Mouse (Mus musculus) lung, adult 2 months (tissue): Measurements from ENCODE around the gene Rfx7. TPM values are rescaled to one million over a fixed set of nuclear protein-coding genes. Genes with fewer than 3 reads are reported as not detected.

Experiments
- DNase-seq: peaks from one replicate; pipeline ENCODE4 v3.0.0; 2022
- H3K4me1 ChIP-seq: fragments of 200-500 bp; 2 replicates; pipeline ENCODE4 v1.6.1; 2011; ENCODE audit warnings: low read length; ENCODE audit not compliant: control insufficient read depth, insufficient read depth
- H3K4me3 ChIP-seq: fragments of 200-500 bp; replicated peaks from 2 replicates; pipeline ENCODE3; 2011; ENCODE audit warnings: low read depth, mild to moderate bottlenecking, control low read depth, low read length; ENCODE audit errors: extremely low read depth
- CTCF ChIP-seq: fragments of 200-500 bp; IDR thresholded peaks from 2 replicates; pipeline ENCODE4 v1.5.1; 2011; ENCODE audit warnings: mild to moderate bottlenecking, low read length, control low read depth; ENCODE audit not compliant: insufficient read depth
- POLR2A ChIP-seq: fragments of 200-500 bp; IDR thresholded peaks from 2 replicates; pipeline ENCODE4 v1.6.1; 2011; ENCODE audit warnings: low read depth, mild to moderate bottlenecking, control low read depth, low read length, borderline replicate concordance; ENCODE audit errors: extremely low read depth
- WGBS: fragments of 180-500 bp; shearing (Covaris S2); methylation state at CpG from one replicate; pipeline ENCODE4 v1.1.7; 2018; 5-methylcytosine and 5-hydroxymethylcytosine counted together
- polyA plus RNA-seq: library from polyadenylated mRNA; depleted of rRNA; stranded (reverse); fragments of >200 nt; gene quantifications from 2 replicates; pipeline ENCODE4 v1.2.3, GENCODE M21; 2012

Rfx7 gene
- polyA plus RNA-seq, 1 experiment: 6.1 TPM

DNA sequence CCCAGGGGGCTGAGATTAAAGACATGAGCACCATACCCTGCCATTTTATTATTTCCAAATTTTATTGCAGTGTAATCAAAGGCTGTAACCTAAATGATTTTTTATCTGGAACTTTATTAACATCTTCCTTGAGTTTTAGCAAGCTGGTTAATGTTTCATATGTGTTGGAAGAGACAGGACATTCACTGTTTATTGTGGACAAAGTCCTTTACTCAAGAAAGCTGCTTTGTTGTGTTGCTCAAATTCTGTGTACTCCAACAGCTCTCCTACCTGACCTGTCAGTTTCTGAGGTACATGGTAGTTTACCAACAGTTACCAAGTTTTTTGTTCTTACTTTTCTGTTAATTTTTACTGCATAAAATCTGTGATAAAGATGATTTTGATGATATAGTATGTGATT lies 16.7 kb upstream of the Rfx7 start:
- no peak for DNase-seq
- Histone ChIP-seq H3K4me3 (no peak overlapping the region), H3K4me1 (no peaks in the 10 kb centered on the region)
- TF ChIP-seq POLR2A: no peak
- TF ChIP-seq CTCF: no peak

DNA sequence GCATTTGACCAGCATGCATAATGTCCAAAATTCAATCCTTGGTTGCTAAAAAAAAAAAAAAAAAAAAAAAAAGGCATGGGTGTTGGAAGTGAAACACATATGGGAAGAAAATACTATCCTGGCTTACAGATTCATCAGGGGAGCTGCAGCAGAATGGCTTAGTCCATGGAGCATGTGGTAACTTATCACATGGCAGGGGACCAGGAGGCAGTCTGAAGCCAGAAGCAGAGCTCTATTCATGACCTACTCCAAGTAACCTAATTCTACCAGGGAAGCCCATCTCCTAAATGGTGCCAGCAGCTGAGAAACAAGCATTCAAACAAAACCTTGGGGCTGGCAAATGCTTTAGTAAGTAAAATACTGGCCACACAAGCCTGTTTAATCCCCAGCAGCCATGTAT lies 12.8 kb upstream of the Rfx7 start:
- DNase-seq: no peak

DNA sequence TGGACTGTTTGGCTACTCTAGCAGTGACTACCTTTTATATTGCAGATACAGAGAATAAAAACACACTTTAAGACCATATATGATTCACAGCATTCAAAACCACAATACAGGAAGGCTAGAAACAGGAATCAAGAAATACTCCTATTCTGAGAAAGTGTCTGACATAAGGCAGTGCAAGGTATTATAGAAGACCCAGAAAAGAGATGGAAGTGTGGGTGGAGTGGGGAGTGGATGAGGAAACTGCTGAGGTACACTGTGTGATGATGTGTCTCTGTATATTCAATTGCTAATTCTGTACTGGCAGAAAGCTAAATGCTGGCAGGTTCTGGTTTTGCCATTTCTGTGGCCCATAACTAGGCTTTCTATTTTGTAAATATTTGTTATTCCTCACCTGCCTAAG lies 11.2 kb upstream of the Rfx7 start:
- Histone ChIP-seq H3K4me3 (no peak overlapping the region), H3K4me1 (no peaks in the 10 kb centered on the region)
- DNase-seq: no peak
- TF ChIP-seq POLR2A: no peak
- no peak for TF ChIP-seq CTCF

More for the DNA sequence above, 12.8 kb upstream of the Rfx7 start:
- H3K4me3 ChIP-seq: no peak overlapping the region
- no peaks in the 10 kb centered on the region for H3K4me1 ChIP-seq
- TF ChIP-seq CTCF: no peak
- no peak for TF ChIP-seq POLR2A

DNA sequence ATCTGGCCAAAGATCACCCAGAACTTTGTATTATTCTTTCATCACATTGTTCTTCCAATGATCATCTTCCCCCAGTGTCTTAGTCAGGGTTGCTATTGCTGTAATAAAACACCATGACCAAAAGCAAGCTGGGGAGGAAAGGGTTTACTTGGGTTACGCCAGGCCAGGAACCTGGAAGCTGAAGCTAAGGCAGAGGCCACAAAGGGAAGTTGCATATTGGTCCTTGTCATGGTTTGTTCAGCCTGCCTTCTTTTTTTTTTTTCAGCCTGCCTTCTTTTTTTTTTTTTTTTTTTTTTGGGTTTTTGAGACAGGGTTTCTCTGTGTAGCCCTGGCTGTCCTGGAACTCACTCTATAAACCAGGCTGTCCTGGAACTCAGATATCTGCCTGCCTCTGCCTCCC lies 5.9 kb upstream of the Rfx7 start:
- 83% methylated on average over 1 of the region's 1 CpGs for WGBS
- no peak for TF ChIP-seq POLR2A
- TF ChIP-seq CTCF: no peak
- Histone ChIP-seq H3K4me3 (no peak overlapping the region), H3K4me1 (0 out of 2 replicates have a peak, but pooled peaks cover 4% of the 10 kb centered on the region)
- DNase-seq: no peak

DNA sequence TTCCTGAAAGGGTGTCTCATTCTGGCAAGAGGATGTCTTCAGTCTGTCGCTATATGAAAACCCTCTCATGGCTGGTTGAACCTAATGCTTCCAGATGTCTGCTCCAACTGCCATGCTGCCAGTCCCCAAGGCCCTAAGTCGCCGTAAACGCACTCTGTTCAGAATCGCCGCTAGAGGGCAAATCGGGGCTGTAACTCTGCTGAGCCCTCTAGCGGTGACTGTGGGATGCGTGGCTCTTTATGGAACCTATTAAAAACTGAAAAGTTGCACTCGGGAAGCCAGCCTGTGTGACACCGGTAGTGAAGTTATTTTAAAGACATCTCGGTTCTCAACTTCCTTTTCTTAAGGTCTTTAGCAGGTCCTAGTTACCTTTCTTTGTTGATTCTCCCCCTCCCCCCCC lies 1.8 kb upstream of the Rfx7 start:
- under 1% methylated on average over 12 of the region's 12 CpGs for WGBS
- peak overlapping the region; percentile 37 for H3K4me3 ChIP-seq
- 0 out of 2 replicates have a peak, but pooled peaks cover 4% of the 10 kb centered on the region for H3K4me1 ChIP-seq
- peak; percentile 70 for DNase-seq
- TF ChIP-seq CTCF: peak; percentile 100
- TF ChIP-seq POLR2A: no peak

DNA sequence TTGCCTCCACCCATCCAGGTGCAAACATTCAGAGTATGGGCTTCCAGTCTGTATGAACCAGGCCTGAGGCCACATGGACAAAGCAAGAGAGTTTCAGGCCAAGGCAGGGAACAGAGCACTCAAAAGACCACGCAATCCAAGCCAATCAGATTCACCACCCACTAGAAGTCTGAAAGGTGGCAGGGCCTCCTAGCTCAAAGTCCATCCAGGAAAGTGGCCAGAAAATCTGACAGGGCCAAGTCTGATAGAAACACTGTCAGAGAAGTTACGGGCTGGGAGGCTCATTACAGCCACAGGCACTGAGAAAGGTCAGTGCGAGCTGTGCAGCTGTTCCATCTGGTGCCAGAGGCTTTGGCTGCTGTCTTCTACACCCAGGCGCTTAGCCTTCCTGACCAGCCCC lies 1.2 kb upstream of the Rfx7 start:
- 27% methylated on average over 4 of the region's 4 CpGs for WGBS
- TF ChIP-seq CTCF (no peak), POLR2A (no peak)
- Histone ChIP-seq H3K4me1 (0 out of 2 replicates have a peak, but pooled peaks cover 4% of the 10 kb centered on the region), H3K4me3 (no peak overlapping the region)
- no peak for DNase-seq

DNA sequence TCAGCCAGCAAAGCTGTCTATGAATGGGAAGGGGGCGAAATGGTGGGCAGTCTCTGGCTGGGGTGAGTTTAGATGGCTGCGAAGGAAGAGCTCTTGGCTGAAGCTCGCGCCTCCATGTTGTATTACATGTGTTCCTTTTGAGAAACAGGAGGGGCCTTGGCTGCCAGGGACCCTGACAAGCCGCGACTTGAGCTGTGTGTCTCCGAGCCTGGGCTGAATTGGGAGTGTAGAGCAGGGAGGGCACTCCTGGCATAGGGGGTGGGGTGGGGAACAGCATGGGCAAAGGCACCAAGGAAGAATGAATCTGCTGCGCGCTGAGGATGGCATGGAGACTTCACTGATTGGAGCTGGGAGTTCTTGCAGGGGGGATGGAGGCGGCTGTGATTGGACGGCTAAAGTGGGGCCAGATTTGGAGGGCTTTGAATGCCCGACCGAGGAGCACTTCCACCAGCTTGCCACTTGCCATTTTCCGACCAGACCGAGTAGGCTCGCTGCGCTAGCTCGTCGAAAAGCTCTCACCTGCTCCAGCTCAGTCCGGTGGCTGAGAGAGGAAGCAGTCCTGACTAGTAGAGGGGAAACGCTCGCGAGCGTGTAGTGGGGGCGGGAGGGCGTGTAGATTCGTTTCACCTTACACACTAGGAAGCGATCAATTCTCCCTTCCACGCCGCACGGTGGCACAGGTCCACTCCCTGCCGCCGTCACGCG lies 597 bp upstream of the Rfx7 start:
- TF ChIP-seq CTCF: no peak
- TF ChIP-seq POLR2A: peak; percentile 68; the same call in 1 of the 2 replicates
- Histone ChIP-seq H3K4me1 (0 out of 2 replicates have a peak, but pooled peaks cover 4% of the 10 kb centered on the region), H3K4me3 (peak overlapping the region; percentile 75)
- peak; percentile 74 for DNase-seq
- 2% methylated on average over 35 of the region's 35 CpGs for WGBS

DNA sequence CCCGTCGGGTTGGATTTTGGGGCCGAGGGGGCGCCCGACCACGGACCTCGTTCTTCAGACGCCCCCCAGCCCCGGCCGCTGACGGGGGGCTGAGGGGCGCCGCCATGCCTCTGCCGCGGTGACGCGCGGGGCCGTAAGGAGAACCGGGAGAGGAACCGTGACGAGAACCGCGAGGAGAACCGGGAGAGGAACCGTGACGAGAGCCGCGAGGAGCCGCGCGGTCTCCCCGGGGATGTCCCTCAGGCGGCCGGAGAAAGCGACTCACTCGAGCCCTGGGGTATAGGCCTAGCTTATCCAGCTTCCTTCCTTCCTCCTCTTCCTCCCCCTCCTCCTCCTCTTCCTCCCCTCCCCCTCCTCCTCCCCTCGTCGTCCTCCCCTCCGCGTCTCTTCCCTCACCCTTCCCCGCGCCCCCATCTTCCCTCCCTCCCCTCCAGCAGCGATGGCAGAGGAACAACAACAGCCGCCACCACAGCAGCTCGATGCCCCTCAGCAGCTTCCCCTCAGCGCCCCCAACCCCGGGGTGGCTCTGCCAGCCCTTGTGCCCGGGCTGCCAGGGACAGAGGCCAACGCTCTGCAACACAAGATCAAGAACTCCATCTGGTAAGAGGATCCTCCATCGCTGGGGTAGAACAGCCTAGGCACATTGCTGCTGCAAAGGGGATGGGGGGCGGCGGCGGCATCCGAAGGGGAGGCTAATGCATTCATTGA lies 495 bp downstream of the Rfx7 start:
- Histone ChIP-seq H3K4me1 (0 out of 2 replicates have a peak, but pooled peaks cover 4% of the 10 kb centered on the region), H3K4me3 (peak overlapping the region; percentile 75)
- TF ChIP-seq POLR2A (no peak; the same call in 1 of the 2 replicates), CTCF (no peak)
- DNase-seq: peak; percentile 60
- WGBS: 1% methylated on average over 53 of the region's 55 CpGs

DNA sequence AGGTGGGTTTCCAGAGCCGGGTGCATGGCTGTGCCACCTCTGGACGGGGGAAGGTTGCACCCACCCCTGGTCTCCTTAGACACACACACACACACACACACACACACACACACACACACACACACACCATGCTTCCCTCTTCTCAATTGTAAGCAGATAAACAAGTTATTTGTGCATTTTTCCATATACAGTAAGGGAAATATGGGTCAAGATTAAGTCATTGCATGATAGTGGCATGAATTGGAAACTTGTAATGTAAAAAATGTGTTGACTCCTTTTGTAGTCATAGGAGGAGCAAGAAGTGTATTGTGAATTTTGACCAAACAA lies 1.0 kb downstream of the Rfx7 start:
- no peak for DNase-seq
- WGBS: 0% methylated on average over 2 of the region's 2 CpGs
- Histone ChIP-seq H3K4me3 (peak overlapping the region; percentile 75), H3K4me1 (0 out of 2 replicates have a peak, but pooled peaks cover 4% of the 10 kb centered on the region)
- no peak for TF ChIP-seq POLR2A
- no peak for TF ChIP-seq CTCF

DNA sequence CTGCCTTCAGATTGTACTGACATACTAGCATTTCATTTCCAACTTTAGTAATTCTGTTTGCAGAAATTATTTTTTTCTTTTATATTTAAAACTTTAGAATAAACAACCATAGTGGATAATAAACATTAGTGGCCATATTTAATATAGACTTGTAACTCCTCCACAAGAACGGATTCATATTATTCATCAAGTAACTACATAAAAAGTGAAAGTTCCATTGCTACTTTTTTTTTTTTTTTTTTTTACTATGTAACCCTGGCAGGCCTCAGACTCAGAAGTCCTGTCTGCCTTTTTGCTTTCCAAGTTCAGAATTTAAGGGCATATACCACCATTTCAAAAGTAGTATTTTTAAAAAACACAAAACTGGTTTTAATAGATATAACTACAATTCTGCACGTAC lies 2.9 kb downstream of the Rfx7 start:
- WGBS: 47% methylated on average over 2 of the region's 2 CpGs
- TF ChIP-seq POLR2A: no peak
- no peak for TF ChIP-seq CTCF
- H3K4me3 ChIP-seq: no peak overlapping the region
- DNase-seq: no peak
- H3K4me1 ChIP-seq: 0 out of 2 replicates have a peak, but pooled peaks cover 4% of the 10 kb centered on the region

DNA sequence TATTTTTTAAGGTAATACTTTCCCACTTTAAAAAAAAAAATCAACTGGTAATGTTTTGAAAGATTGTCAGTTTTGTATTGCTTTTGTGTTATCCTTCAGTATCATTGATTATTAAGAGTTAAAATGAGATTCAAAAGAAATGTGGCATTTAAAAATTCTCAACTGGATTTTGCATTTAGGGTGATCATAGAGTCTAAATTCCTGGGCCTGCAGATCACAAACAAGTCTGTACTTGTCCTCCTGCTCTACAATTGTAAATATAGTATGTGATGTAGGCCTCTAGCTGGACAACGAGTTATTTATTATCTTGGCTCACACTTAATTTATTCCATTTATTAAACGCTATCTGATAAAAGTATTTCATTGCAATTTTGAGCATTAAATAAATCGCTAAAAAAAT lies 3.4 kb downstream of the Rfx7 start:
- WGBS: 65% methylated on average over 3 of the region's 3 CpGs
- Histone ChIP-seq H3K4me1 (0 out of 2 replicates have a peak, but pooled peaks cover 4% of the 10 kb centered on the region), H3K4me3 (no peak overlapping the region)
- DNase-seq: no peak
- no peak for TF ChIP-seq POLR2A
- TF ChIP-seq CTCF: no peak
